Mouse (Mus musculus): ENCODE data around the gene Wdr46. TPM values are rescaled to one million over a fixed set of nuclear protein-coding genes. Genes with fewer than 3 reads are reported as not detected.

Gene Wdr46
- total and polyA plus RNA-seq, 3 experiments, result 39.8 to 72.4 (median 49.7) TPM

DNA sequence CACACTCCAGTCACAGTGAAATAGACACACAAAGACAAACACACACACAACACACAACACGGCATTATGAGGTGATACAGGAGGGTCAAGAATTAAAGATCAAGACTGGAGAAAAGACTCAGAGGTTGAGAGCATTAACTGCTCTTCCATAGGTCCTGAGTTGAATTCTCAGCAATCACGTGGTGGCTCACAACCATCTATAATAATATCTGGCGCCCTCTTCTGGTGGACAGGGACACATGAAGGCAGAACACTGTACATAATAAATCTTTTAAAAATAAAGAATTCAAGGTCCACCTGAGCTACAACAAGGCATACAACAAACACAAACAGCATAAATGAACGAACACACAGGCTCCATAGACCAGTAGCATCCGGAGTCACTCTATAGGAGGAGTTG, 28.5 kb downstream of the Wdr46 start:
- dilution Hi-C loops (cut with MboI; ENCODE audit: extremely low pct_ligation_motif_present, extremely low pct_unique_long_range_greater_than_20kb, low sequenced_read_pairs), result no loop called here
- H3K79me2 ChIP-seq (replicated peaks; ENCODE audit: control insufficient read depth, extremely low read depth, insufficient read depth, poor library complexity, severe bottlenecking), result no peaks in the 10 kb centered on the region
- no peak overlapping the region for H3K4me2 ChIP-seq (ENCODE audit: insufficient read depth, low read depth, poor library complexity, severe bottlenecking)
- no peak overlapping the region for H3K9ac ChIP-seq (ENCODE audit: insufficient read depth, low read depth)
- no peak overlapping the region for H3K27ac ChIP-seq (ENCODE audit: insufficient read depth, low read depth)
- H3K27me3 ChIP-seq (replicated peaks), result no peaks in the 10 kb centered on the region
- TF ChIP-seq SIN3A (IDR thresholded peaks at IDR 0.05; ENCODE audit: low read length) (0 out of 2 replicates have a peak, but pooled peaks have one; percentile 43), MAX (IDR thresholded peaks at IDR 0.05; ENCODE audit: low read length) (no peak), EP300 (IDR thresholded peaks at IDR 0.05; ENCODE audit: low read length) (no peak), GABPA (IDR thresholded peaks at IDR 0.05; ENCODE audit: insufficient replicate concordance, low read depth, low read length) (no peak), CTCF (conservative IDR thresholded peaks at IDR 0.05 in 1 of 2, IDR thresholded peaks at IDR 0.05 in 1 of 2; ENCODE audit: low read depth in 2 of 2, low read length in 2 of 2) (peak in 1 of 2 experiments; percentile 56; a peak in 2 of 4 replicates), TCF12 (IDR thresholded peaks at IDR 0.05; ENCODE audit: low read depth, low read length) (no peak), MYC (IDR thresholded peaks at IDR 0.05; ENCODE audit: low read depth, low read length) (peak; percentile 62), USF2 (conservative IDR thresholded peaks at IDR 0.05; ENCODE audit: low read depth, low read length) (peak; percentile 62), USF1 (IDR thresholded peaks at IDR 0.05; ENCODE audit: low read depth, low read length) (peak; percentile 65), ETS1 (conservative IDR thresholded peaks at IDR 0.05; ENCODE audit: low read depth, low read length) (no peak), JUND (conservative IDR thresholded peaks at IDR 0.05; ENCODE audit: low read depth, low read length) (no peak), IRF4 (IDR thresholded peaks at IDR 0.05; ENCODE audit: low read depth, low read length) (no peak), RCOR1 (conservative IDR thresholded peaks at IDR 0.05; ENCODE audit: low read depth, low read length) (no peak), SMC3 (IDR thresholded peaks at IDR 0.05; ENCODE audit: low read depth, low read length) (0 out of 2 replicates have a peak, but pooled peaks have one; percentile 2), KAT2A (IDR thresholded peaks at IDR 0.05; ENCODE audit: insufficient replicate concordance, low read length) (no peak), BHLHE40 (IDR thresholded peaks at IDR 0.05; ENCODE audit: low read depth, low read length) (0 out of 2 replicates have a peak, but pooled peaks have one; percentile 39), MXI1 (IDR thresholded peaks at IDR 0.05; ENCODE audit: low read depth, low read length) (no peak)
- in situ Hi-C loops (cut with MboI; ENCODE audit: low pct_ligation_motif_present, low pct_unique_long_range_greater_than_20kb, low sequenced_read_pairs), result loop anchor here (5.0 kb wide), 1 partner anchor 1333 kb away; no protein-coding TSS in a partner anchor
- peak; percentile 76 for DNase-seq (ENCODE audit: extremely low read depth)
- H3K36me3 ChIP-seq (replicated peaks in 1 of 2; ENCODE audit: control insufficient read depth in 1 of 2, insufficient read depth in 1 of 2, low read length in 1 of 2), result peaks cover 17 to 23% of the 10 kb centered on the region in 2 experiments
- no peak overlapping the region for H3K4me3 ChIP-seq (replicated peaks in 1 of 3; ENCODE audit: low read depth in 2 of 3, low read length in 2 of 3, poor library complexity in 1 of 3)
- peaks cover 4% of the 10 kb centered on the region for H3K9me3 ChIP-seq (replicated peaks; ENCODE audit: low read length)
- H3K4me1 ChIP-seq (ENCODE audit: control insufficient read depth in 1 of 2, insufficient read depth in 2 of 2), result peaks cover 0 to 3% of the 10 kb centered on the region in 2 experiments; a peak in 1 of 4 replicates

DNA sequence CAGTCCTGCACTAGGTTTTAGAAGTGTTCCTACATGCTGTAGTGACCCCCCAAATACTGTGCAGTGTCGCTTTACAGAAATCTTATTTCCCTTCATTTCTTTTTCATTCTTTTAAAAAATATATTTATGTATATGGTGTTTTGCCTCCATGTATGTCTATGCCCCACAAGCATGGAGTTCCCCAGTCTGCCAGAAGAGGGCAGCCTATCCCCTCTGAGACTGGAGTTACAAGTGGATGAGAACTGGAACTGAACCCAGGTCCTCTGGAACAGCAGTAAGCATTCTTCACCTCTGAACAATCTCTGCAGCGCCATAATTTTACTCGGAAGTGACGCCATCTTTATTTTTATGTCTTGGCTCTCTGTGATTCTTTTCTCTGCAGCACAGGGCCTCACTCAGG, 28.9 kb downstream of the Wdr46 start:
- no peak for DNase-seq (ENCODE audit: extremely low read depth)
- H3K4me2 ChIP-seq (ENCODE audit: insufficient read depth, low read depth, poor library complexity, severe bottlenecking), result no peak overlapping the region
- in situ Hi-C loops (cut with MboI; ENCODE audit: low pct_ligation_motif_present, low pct_unique_long_range_greater_than_20kb, low sequenced_read_pairs) (loop anchor here (5.0 kb wide), 1 partner anchor 1333 kb away; no protein-coding TSS in a partner anchor), dilution Hi-C loops (cut with MboI; ENCODE audit: extremely low pct_ligation_motif_present, extremely low pct_unique_long_range_greater_than_20kb, low sequenced_read_pairs) (no loop called here)
- H3K4me3 ChIP-seq (replicated peaks in 1 of 3; ENCODE audit: low read depth in 2 of 3, low read length in 2 of 3, poor library complexity in 1 of 3), result no peak overlapping the region
- TF ChIP-seq RAD21 (IDR thresholded peaks at IDR 0.05; ENCODE audit: low read depth, low read length) (no peak), ZC3H11A (IDR thresholded peaks at IDR 0.05; ENCODE audit: low read depth, low read length) (no peak), CTCF (conservative IDR thresholded peaks at IDR 0.05 in 1 of 2, IDR thresholded peaks at IDR 0.05 in 1 of 2; ENCODE audit: low read depth in 2 of 2, low read length in 2 of 2) (peak in 1 of 2 experiments; percentile 22; a peak in 1 of 4 replicates), POLR2AphosphoS2 (IDR thresholded peaks at IDR 0.05; ENCODE audit: low read depth, low read length) (no peak), UBTF (IDR thresholded peaks at IDR 0.05; ENCODE audit: low read depth, low read length) (no peak)
- H3K9ac ChIP-seq (ENCODE audit: insufficient read depth, low read depth), result no peak overlapping the region
- H3K79me2 ChIP-seq (replicated peaks; ENCODE audit: control insufficient read depth, extremely low read depth, insufficient read depth, poor library complexity, severe bottlenecking), result no peaks in the 10 kb centered on the region
- H3K27ac ChIP-seq (ENCODE audit: insufficient read depth, low read depth), result no peak overlapping the region
- peaks cover 0 to 3% of the 10 kb centered on the region in 2 experiments; a peak in 1 of 4 replicates for H3K4me1 ChIP-seq (ENCODE audit: control insufficient read depth in 1 of 2, insufficient read depth in 2 of 2)
- H3K27me3 ChIP-seq (replicated peaks), result no peaks in the 10 kb centered on the region
- H3K36me3 ChIP-seq (replicated peaks in 1 of 2; ENCODE audit: control insufficient read depth in 1 of 2, insufficient read depth in 1 of 2, low read length in 1 of 2), result peaks cover 16 to 27% of the 10 kb centered on the region in 2 experiments
- H3K9me3 ChIP-seq (replicated peaks; ENCODE audit: low read length), result peaks cover 4% of the 10 kb centered on the region
